Mouse (Mus musculus): Measurements from ENCODE around the gene Neurl1a. TPM values are rescaled to one million over a fixed set of nuclear protein-coding genes. Genes with fewer than 3 reads are reported as not detected.

Gene Neurl1a
- polyA plus RNA-seq, 1 experiment from 2014 or later, result 6.4 TPM

DNA sequence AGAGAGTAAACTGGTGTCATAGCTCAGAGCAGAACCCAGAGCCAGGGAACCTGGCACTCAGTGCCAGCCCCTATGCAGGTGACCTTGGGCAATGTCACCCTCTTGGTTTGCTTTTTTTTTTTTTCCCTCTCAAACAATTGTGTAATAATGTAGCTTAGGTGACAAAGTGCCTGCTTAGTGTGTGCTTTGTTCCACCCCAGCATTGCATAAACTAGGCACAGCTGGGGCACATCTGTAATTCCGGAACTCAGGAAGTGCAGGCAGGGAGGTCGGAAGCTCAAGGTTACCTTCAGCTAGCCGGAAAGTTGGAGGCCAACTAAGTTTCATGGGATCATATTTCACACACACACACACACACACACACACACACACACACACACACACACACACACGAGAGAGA, 28.8 kb upstream of the Neurl1a start:
- Histone ChIP-seq H3K4me3 (no peak overlapping the region), H3K9me3 (no peaks in the 10 kb centered on the region), H3K36me3 (replicated peaks) (no peaks in the 10 kb centered on the region), H3K4me1 (peaks cover 21% of the 10 kb centered on the region), H3K27ac (replicated peaks) (no peak overlapping the region; the same call in 1 of the 2 replicates), H3K27me3 (replicated peaks; ENCODE audit: low read depth, poor library complexity, severe bottlenecking) (peaks cover 45% of the 10 kb centered on the region)
- WGBS, result 41% methylated on average over 4 of the region's 4 CpGs
- peak; percentile 30 for DNase-seq (ENCODE audit: low spot score)

DNA sequence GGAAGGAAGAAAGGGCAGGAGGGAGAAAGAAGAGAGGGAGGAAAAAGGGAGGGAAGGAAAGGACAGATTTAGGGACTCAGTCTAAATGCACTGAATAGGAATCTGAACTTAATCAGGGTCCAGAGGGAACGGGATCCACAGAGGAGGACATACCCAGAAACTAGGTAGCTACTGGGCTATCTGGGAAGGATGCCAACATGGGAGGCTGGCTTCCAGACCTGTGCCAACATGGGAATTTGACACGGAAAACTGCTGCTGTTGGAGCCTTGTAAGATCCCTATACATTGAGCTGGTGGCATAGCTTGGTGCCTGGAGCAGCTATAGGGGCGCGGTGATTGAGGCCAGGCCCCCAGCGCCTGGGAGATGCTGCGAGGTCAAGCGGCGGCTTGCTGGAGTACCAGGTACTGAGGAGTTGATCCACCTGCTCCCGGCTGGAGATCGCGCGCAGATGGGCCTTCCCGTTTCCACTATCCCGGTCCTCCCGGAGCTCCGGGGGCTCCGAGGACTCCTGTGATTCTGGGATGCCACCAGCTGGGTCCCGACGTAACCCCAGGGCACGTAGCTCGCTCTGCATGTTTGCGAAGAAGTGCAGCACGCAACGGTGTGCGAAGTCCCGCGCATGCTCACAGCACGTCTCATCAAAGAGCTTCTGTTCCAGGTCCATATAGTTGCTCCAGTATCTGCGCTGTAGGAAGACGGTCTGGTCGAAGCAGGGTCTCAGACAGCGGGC, 27.1 kb upstream of the Neurl1a start:
- Histone ChIP-seq H3K36me3 (replicated peaks) (no peaks in the 10 kb centered on the region), H3K4me3 (peak overlapping the region; percentile 52), H3K27me3 (replicated peaks; ENCODE audit: low read depth, poor library complexity, severe bottlenecking) (peaks cover 45% of the 10 kb centered on the region), H3K9me3 (no peaks in the 10 kb centered on the region), H3K4me1 (peaks cover 21% of the 10 kb centered on the region), H3K27ac (replicated peaks) (peak overlapping the region; percentile 5; the same call in 1 of the 2 replicates)
- WGBS, result 26% methylated on average over 32 of the region's 32 CpGs
- DNase-seq (ENCODE audit: low spot score), result peak; percentile 44

DNA sequence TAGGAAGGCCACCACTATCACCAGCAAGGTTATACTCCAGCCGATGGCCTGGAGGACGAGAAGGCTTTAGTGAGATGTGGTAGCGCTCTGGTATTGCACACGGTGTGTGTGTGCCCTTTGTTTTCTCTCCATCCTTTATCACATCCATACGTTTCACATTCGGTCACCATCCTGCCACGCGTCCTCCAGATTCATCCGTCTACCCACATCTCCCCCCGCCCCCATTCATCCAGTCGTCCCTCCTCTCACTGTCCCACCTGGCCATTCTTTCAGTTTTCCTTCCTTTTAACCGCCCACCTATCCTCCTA, 26.6 kb upstream of the Neurl1a start:
- Histone ChIP-seq H3K4me1 (peaks cover 21% of the 10 kb centered on the region), H3K27me3 (replicated peaks; ENCODE audit: low read depth, poor library complexity, severe bottlenecking) (peaks cover 45% of the 10 kb centered on the region), H3K9me3 (no peaks in the 10 kb centered on the region), H3K36me3 (replicated peaks) (no peaks in the 10 kb centered on the region), H3K4me3 (peak overlapping the region; percentile 52), H3K27ac (replicated peaks) (peak overlapping the region; percentile 5; the same call in 1 of the 2 replicates)
- 55% methylated on average over 12 of the region's 12 CpGs for WGBS
- no peak for DNase-seq (ENCODE audit: low spot score)

DNA sequence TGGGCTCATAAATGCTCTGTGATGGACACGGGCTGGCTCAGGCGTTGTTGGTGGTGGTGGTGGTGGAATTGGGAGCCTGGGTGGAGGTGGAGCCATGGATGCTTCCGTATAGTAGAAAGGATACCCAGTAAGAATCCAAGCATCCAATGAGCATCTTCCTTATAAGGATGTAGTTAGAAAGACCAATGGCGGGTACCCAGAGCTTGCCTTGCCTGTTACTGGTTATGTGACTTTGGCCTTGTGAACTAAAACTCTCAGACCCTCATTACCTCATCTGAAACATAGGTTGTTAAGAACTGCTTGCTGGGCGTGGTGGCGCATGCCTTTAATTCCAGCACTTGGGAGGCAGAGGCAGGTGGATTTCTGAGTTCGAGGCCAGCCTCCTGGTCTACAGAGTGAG, 24.9 kb upstream of the Neurl1a start:
- DNase-seq (ENCODE audit: low spot score), result no peak
- Histone ChIP-seq H3K4me1 (peaks cover 21% of the 10 kb centered on the region), H3K9me3 (no peaks in the 10 kb centered on the region), H3K27ac (replicated peaks) (no peak overlapping the region), H3K36me3 (replicated peaks) (no peaks in the 10 kb centered on the region), H3K4me3 (no peak overlapping the region), H3K27me3 (replicated peaks; ENCODE audit: low read depth, poor library complexity, severe bottlenecking) (peaks cover 37% of the 10 kb centered on the region)
- 87% methylated on average over 7 of the region's 7 CpGs for WGBS

DNA sequence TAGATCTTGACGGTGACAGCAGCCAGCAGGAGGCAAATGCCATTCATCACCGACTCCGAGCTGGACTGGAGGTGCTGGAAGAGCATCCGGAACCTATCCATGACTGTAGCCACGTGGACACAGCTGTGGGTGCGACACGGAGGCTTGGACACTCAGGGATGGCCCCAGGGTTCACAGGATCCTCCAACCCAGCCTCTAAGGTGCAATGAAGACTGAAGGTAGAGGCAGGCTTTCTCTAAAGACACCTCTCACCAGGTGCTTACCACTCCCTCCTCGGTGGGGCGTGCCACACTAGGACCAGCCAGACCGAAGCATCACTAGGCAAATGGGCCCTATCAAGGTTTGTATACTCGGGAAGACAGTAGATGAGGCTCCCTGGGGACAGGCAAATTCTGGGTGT, 21.0 kb upstream of the Neurl1a start, which contains the start of gene Calhm3:
Gene Calhm3, minus strand, starts transcription at position 101 of the 400 bp plus-strand sequence.
- H3K9me3 ChIP-seq, result no peaks in the 10 kb centered on the region
- no peaks in the 10 kb centered on the region for H3K4me1 ChIP-seq
- H3K27ac ChIP-seq (replicated peaks), result no peak within 1 kb of the TSS
- DNase-seq (ENCODE audit: low spot score), result no peak
- H3K36me3 ChIP-seq (replicated peaks), result no peaks in the 10 kb centered on the region
- 78% methylated on average over 11 of the region's 11 CpGs for WGBS
- peaks cover 8% of the 10 kb centered on the region for H3K27me3 ChIP-seq (replicated peaks; ENCODE audit: low read depth, poor library complexity, severe bottlenecking)
- no peak within 1 kb of the TSS for H3K4me3 ChIP-seq

DNA sequence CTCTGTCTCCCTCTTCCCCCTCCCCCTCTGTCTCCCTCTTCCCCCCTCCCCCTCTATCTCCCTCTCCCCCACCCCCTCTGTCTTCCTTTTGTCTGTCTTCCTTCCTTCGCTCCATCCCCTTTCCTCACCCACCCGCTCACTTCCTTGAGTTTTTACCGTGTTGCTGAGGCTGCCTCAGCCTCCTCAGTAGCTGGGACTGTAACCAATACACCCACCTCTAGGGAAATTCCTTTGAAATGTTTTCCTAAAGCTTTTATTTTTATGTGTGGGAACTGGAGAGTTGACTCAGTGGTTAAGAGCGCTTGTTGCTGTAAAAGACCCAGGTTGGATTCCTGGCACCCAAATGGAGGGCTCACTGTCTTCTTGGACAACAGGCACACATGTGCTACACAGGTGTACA, 17.0 kb upstream of the Neurl1a start:
- no peaks in the 10 kb centered on the region for H3K9me3 ChIP-seq
- WGBS, result 60% methylated on average over 4 of the region's 4 CpGs
- DNase-seq (ENCODE audit: low spot score), result no peak

DNA sequence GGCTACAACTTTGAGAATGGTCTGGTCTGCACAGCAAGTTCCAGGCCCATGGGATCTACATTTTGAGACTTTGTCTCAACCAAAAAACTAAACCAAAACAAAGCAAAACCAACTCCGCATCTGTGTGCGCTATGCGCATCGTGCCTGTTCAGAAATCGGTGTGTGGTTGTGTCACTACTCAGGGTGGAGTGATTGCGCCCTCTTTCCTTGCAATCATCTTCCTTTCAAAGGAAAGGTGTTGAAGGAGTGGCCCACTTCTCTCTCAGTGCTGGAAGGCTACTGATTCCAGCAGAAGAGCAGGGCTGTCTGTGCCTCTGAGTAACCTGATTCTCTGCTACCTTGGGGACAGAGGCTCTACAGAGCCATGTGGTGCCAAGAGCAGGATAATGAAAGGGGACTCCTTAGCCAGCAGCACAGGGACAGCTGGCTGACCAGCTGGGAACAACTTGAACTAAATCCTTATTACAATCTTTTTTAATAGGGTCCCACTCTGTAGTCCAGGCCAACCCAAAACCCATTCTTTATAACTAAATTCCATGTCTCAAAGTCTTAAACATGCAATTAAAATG, 15.4 kb upstream of the Neurl1a start:
- no peak for DNase-seq (ENCODE audit: low spot score)
- Histone ChIP-seq H3K4me1 (peaks cover 4% of the 10 kb centered on the region), H3K27ac (replicated peaks) (no peak overlapping the region), H3K27me3 (replicated peaks; ENCODE audit: low read depth, poor library complexity, severe bottlenecking) (0 out of 2 replicates have a peak, but pooled peaks cover 5% of the 10 kb centered on the region), H3K36me3 (replicated peaks) (no peaks in the 10 kb centered on the region), H3K9me3 (no peaks in the 10 kb centered on the region), H3K4me3 (no peak overlapping the region)
- 90% methylated on average over 6 of the region's 6 CpGs for WGBS

More for the DNA sequence above, 17.0 kb upstream of the Neurl1a start:
- Histone ChIP-seq H3K36me3 (replicated peaks) (no peaks in the 10 kb centered on the region), H3K4me3 (no peak overlapping the region), H3K4me1 (peaks cover under 1% of the 10 kb centered on the region; the same call in 1 of the 2 replicates), H3K27me3 (replicated peaks; ENCODE audit: low read depth, poor library complexity, severe bottlenecking) (no peaks in the 10 kb centered on the region), H3K27ac (replicated peaks) (no peak overlapping the region)

DNA sequence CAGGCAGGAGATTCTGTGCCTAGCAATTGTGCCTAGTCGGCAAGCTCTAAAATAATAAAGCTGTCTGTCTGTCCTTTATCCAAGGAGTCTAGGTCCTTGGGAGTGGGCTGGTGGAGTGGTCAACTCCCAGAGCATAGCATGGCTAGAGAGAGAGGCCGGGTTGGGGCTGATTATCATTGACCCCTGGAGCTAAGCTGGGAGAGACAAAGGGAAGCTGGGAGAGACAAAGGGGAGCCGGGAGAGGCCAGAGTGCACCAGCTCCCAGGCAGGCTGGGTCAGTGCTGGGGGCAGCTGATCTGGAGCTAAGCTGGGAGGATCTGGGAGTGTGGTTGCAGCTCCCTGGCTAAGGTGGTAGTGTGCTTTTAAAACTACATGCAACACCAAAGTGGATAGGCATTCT, 11.9 kb upstream of the Neurl1a start:
- WGBS, result 27% methylated on average over 3 of the region's 3 CpGs
- H3K27ac ChIP-seq (replicated peaks), result no peak overlapping the region
- H3K9me3 ChIP-seq, result no peaks in the 10 kb centered on the region
- peaks cover 12% of the 10 kb centered on the region for H3K4me1 ChIP-seq
- no peak overlapping the region for H3K4me3 ChIP-seq
- H3K27me3 ChIP-seq (replicated peaks; ENCODE audit: low read depth, poor library complexity, severe bottlenecking), result 0 out of 2 replicates have a peak, but pooled peaks cover 8% of the 10 kb centered on the region
- no peak for DNase-seq (ENCODE audit: low spot score)
- no peaks in the 10 kb centered on the region for H3K36me3 ChIP-seq (replicated peaks)

DNA sequence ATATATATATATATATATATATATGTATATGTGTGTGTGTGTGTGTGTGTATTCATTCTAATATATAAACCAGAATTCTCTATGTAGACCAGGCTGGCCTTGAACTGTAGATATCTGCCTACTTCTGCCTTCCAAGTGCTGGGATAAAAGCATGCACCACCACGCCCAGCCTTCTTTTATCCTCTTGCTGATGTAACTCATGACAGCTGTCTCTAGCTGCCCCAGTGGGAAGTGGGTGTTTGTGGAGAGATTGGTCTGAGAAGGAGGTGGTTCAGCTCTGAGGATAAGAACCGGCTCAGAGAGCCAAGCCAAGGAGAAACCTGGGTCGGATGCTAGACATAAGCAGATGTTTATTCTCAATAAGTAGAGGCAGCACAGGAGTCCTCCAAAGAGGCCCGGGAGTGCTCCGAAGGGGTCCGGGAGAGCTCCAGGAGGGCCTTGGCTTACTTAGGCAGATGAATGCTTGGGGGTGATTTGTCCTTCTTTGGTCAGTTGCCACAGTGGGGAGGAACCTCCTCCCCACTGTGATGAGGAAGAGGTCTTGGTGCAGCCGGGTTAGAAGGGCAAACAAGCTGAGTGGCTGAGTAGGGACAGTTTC, 10.9 kb upstream of the Neurl1a start:
- H3K36me3 ChIP-seq (replicated peaks), result no peaks in the 10 kb centered on the region
- no peak overlapping the region for H3K27ac ChIP-seq (replicated peaks)
- H3K9me3 ChIP-seq, result no peaks in the 10 kb centered on the region
- 0 out of 2 replicates have a peak, but pooled peaks cover 8% of the 10 kb centered on the region for H3K27me3 ChIP-seq (replicated peaks; ENCODE audit: low read depth, poor library complexity, severe bottlenecking)
- peaks cover 12% of the 10 kb centered on the region for H3K4me1 ChIP-seq
- no peak for DNase-seq (ENCODE audit: low spot score)
- 56% methylated on average over 7 of the region's 7 CpGs for WGBS
- no peak overlapping the region for H3K4me3 ChIP-seq

DNA sequence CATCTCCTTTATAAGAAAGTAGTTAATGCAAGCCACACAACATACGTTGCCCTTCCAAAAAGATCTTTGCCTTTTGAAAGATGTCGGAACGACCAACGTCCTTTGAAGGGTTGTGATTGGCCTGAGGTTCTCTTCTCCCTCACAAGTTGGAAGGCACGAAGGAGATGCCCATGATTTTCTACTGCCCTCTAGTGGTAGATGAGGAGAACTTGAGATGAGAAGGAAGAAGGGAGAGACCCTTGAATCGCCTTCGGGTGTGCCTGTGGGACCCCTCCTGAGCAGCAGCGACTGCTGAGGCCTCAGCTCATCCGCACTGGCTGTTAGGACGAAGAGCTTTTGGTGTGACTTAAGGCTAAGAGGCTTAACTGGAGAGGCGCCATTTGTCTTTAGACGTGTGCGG, 10.4 kb upstream of the Neurl1a start:
- Histone ChIP-seq H3K4me3 (peak overlapping the region; percentile 33; the same call in 1 of the 2 replicates), H3K27me3 (replicated peaks; ENCODE audit: low read depth, poor library complexity, severe bottlenecking) (0 out of 2 replicates have a peak, but pooled peaks cover 8% of the 10 kb centered on the region)

DNA sequence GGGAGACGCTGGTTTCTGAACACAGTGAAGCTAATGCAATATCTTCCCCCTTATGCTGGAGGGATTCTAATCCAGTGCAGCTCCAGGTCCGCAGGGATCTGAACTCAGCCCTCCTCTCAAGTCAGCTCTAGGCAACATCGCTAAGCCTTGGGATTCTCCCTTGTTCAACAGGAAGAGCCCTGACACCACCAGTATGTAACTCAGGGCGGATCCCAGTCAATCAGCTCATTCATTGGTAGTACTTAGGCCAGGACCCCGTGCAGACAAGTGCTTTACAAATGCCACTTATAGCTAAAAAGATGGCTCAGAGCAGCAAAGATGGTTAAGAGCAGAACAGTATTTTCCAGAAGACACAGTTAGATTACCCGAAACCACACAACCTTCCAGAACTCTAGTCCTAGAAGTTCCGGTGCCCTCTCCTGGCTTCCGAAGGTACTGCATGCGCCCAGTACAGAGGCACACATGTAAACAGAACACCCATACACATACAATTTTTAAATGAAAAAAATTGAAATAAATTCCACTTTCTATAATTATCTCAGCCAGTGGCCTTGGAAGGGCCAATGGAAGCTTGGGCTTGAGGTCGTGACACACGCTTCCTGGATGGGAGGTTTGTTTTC, 9.7 kb upstream of the Neurl1a start:
- no peak overlapping the region for H3K27ac ChIP-seq (replicated peaks)
- no peaks in the 10 kb centered on the region for H3K36me3 ChIP-seq (replicated peaks)
- peak overlapping the region; percentile 33; the same call in 1 of the 2 replicates for H3K4me3 ChIP-seq
- 0 out of 2 replicates have a peak, but pooled peaks cover 8% of the 10 kb centered on the region for H3K27me3 ChIP-seq (replicated peaks; ENCODE audit: low read depth, poor library complexity, severe bottlenecking)
- H3K9me3 ChIP-seq, result no peaks in the 10 kb centered on the region
- H3K4me1 ChIP-seq, result peaks cover 12% of the 10 kb centered on the region
- peak; percentile 85 for DNase-seq (ENCODE audit: low spot score)
- WGBS, result 25% methylated on average over 11 of the region's 11 CpGs

More for the DNA sequence above, 10.4 kb upstream of the Neurl1a start:
- H3K4me1 ChIP-seq, result peaks cover 12% of the 10 kb centered on the region
- H3K9me3 ChIP-seq, result no peaks in the 10 kb centered on the region
- no peaks in the 10 kb centered on the region for H3K36me3 ChIP-seq (replicated peaks)
- peak; percentile 57 for DNase-seq (ENCODE audit: low spot score)
- no peak overlapping the region for H3K27ac ChIP-seq (replicated peaks)
- 8% methylated on average over 13 of the region's 13 CpGs for WGBS

DNA sequence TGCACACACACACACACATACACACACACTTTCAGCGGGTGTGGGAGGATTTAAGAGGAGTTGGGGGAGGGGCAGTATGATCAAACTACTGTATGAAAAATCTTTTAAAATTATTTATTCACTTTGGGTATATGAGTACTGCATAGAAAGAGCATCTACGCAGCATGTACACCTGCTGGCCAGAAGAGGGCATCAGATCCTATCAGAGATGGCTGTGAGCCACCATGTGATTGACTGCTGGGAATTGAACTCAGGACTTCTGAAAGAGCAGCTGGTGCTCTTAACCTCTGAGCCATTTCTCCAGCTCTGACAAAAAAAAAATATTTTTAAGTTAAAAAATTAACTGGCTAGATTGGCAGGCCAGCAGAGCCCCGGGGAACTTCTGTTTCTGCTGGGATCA, 4.1 kb upstream of the Neurl1a start:
- Histone ChIP-seq H3K36me3 (replicated peaks) (no peaks in the 10 kb centered on the region), H3K27me3 (replicated peaks; ENCODE audit: low read depth, poor library complexity, severe bottlenecking) (peaks cover 45% of the 10 kb centered on the region), H3K9me3 (no peaks in the 10 kb centered on the region), H3K4me3 (no peak overlapping the region), H3K27ac (replicated peaks) (no peak overlapping the region), H3K4me1 (peaks cover 12% of the 10 kb centered on the region)
- 59% methylated on average over 3 of the region's 3 CpGs for WGBS
- DNase-seq (ENCODE audit: low spot score), result no peak
